Mouse (Mus musculus) adrenal gland, adult 18-20 months (tissue): ENCODE data around the gene Baz1a. TPM values are rescaled to one million over a fixed set of nuclear protein-coding genes. Genes with fewer than 3 reads are reported as not detected.
"Not testable (repeated sequence)": the region's sequence is repeated elsewhere in the genome, so short reads cannot be mapped to it uniquely, and the experiment has no call there.

Source experiments
- DNase-seq, 2 experiments: peaks; one replicate each; pipeline ENCODE4 v3.0.0; 2021 to 2022; ENCODE audit warnings: low spot score in 2 of 2
- total RNA-seq, 2 experiments: library from RNA; stranded (reverse); gene quantifications; 1 replicate in 1 of 2; 2 replicates in 1 of 2; pipeline ENCODE4 v1.2.3; 2021

The Baz1a gene
- total RNA-seq, 2 experiments from 2014 or later = 22.8 to 23.0 TPM

DNA sequence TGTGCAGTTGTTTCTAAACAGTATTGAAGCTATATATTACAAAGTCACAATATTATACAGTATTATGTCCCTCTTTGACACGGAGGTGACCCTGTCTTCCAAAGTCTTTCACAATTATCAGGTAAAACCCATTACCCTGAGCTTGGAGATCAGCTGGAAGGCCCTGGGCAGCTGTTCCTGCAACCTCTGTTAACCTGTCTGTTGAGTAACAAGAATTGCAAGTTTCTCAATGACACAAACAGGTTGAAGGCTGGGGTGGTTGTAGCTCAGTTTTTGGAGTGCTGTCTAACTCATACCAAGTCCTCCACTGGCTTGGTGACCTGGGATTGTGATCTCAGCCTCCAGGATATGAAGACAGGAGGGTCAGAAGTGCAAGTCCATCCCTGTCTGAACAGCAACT lies 1.1 kb downstream of the Baz1a start:
- no peak for DNase-seq

DNA sequence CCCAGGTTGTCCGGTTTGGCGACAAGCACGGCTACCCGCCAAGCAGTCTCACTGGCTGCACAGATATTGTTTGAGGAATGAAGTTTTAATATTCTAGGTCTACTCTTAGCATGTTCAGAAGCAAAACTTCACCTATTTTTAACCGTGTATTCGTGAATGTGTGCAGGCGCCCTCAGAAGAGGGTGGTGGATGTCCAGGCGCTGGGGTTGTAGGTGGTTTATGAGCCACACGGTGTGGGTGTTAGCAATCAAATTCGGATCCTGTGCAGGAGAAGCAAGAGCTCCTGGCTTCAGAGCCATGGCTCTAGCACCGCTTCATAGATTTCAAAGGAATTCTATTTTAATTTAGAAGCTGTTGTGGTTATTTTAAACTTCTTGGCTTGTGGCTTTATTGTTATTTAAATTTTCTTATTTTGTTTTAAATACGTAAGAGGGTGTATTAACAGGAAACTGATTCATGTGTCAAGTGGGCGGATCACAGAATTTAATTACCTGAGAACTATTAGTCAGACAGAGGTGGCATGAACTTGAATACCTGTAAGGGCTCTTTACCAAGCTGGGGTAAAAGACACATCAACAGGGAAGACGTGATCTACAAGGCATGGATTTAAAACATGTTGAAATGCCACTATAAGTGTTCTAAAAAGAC lies 6.7 kb downstream of the Baz1a start:
- DNase-seq = no peak

DNA sequence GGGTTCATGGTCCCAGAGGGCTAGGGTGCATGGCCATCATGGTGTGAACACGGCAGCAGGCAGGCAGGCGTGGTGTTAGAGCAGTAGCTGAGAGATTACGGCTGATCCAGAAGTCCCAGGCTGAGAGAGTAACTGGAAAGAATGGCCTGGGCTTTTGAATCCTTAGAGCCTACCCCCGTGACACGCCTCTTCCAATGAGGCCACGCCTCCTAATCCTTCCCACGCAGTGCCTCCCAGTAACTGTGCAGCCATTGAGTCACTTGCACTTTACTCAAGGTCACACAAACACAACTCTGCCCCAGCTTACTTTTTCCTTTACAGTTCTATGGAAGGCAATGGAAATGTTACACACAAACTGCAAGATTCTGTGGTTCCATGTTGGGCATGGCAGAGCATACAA lies 8.1 kb downstream of the Baz1a start:
- DNase-seq = no peak

DNA sequence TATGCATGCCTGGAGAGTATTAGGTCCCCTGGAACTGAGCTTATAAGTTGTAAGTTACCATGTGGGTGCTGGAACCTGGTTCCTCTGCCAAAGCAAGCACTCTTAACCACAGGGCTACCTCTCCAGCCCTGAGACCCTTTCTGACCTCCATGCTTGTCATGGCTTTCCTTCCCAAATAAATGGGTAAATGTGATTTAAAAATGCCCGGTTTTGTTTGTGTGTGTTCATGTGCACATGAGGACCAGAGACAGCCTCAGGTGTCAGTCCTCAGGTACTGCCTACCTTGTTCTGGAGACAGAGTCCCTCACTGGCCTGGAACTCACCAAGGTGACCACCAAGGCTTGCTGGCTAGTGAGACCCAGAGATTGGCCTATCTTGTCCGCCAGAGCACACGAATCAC lies 9.8 kb downstream of the Baz1a start:
- DNase-seq = no peak

DNA sequence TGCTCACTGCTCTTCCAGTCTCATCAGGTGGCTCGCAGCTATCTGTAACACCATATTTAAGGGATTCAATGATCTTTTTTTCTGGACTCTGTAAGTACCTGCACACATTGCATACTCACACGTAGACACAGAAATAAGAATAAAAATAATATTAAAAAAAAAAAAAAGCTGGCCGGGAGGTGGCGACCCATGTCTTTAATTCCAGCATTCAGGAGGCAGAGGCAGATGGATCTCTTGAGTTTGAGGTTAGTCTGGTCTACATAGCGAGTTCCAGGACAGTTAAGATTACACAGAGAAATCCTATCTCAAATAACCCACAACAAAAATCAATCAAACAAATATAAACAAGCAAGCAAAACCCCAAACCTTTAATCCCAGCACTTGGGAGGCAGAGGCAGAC lies 10.3 kb downstream of the Baz1a start:
- DNase-seq = no peak

DNA sequence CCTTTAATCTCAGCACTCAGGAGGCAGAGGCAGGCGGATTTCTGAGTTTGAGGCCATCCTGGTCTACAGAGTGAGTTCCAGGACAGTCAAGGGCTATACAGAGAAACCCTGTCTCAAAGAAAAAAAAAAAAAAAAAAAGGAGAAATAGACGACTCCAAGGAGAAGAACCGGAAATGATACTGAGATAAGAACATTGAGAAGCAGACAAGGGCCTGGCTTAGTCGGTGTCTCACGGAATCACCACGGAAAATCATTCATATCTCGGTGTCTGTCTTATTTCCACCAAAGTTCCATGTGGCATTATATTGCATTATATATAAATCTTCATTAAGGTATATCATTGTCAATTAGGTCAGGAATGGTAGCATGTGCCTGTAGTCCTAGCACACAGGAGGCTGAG lies 11.6 kb downstream of the Baz1a start:
- DNase-seq = not testable (repeated sequence)

DNA sequence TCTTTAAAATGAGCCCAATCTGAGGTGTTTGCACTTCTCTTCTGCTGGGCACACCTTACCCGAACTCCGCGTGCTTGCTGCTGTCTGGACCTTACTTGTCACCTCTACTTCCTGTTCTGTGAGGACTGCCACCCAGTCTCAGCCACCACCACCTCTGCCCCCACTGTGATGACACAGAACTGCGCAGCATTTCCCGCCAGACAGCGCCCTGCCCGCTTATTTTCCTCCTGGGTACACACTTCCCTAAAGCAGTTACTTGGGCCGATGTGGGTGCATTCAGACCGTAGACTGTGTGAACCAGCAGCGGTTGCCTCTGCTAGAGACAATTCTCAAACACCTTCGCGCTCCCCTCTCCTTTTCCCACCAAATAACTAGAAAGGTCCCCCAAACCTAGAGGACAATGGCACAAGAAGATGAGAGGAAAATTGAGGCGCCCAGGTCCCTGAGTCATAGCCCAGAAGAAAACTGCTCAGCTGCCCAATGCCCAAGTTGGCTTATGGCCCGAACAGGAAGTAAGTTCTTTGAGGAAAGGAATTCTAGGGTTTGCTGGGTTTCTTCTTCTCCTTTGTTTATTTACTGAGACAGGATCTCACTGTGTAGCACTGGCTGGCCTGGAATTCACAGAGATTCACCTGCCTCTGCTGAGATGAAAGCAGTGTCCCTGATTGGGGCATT lies 15.0 kb downstream of the Baz1a start:
- DNase-seq = peak in 1 of 2 experiments; percentile 35

DNA sequence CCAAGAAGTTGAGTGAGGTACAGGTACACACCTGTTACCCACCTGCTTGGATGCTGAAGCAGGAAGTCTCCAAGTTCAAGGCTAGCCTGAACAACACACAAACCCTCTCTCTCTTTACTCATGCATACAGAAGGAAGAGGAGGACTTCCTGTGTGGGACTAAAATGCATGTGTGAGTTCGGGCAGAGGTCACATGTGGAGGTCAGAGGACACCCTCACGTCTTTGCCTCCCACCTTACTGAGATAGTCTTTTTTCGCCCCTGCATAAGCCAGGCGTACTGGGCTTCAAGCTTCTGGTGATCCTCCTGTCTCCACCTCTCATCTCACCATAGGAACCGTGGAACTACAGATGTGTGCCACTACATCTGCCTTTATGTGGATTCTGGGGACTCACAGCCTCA lies 15.7 kb downstream of the Baz1a start:
- no peak for DNase-seq

DNA sequence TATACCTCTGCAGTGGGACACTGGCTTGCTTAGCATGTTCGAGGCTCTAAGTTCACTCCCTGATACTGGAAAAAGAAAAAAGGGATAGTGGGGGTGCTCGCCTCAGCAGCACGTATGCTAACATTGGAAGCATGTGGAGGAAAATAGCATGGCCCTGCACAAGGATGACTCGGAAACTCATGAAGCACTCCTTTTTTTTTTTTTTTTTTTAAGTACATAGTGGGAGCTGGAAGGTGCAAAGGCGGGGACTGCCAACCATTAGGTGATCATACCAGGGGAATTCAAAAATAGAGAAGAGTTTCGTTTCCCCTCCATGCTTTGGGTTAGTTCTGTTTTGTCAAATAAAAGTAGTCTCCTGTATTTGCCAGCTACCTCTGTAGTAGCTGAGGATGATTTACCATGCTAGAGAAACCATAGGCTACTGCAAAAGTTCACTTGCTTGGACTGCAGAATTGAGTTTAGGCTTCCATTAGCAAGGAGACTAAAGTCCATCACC lies 17.1 kb downstream of the Baz1a start:
- no peak for DNase-seq

DNA sequence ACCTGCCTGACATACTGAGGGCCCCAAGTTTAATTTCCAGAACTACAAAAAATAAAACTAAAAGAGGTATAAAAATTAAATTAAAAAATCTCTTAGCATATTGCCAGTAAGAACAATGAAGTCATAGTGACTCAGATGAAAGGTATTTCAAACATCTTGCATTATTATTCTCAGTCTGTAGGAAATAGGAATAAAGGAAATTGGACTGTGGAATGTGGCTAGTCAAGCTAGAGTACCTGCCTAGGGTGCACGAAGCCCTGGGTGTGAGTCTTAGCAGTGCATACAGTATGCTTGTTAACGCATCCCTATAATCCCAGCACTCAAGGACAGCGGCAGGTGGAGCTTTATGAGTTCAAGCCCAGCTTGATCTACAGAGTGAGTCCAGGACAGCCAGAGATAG lies 18.2 kb downstream of the Baz1a start:
- DNase-seq = no peak

DNA sequence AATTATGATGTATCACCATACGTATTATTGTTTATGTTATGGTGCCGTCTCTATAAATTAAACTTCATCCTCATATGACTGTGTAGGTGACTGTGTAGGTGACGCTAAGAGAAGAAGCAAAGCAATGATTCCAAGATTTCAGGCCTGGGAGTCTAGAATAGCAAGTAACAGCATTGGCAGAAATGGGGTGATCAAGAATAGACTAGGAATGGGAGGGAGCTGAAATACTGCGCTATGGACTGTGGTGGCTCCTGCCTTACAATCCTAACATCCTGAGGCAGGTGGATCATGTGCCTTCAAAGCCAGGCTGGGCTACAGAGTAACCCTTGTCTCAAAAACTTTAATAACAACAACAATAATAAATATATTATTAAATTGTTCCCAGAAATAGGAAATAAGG lies 19.7 kb downstream of the Baz1a start:
- no peak for DNase-seq

DNA sequence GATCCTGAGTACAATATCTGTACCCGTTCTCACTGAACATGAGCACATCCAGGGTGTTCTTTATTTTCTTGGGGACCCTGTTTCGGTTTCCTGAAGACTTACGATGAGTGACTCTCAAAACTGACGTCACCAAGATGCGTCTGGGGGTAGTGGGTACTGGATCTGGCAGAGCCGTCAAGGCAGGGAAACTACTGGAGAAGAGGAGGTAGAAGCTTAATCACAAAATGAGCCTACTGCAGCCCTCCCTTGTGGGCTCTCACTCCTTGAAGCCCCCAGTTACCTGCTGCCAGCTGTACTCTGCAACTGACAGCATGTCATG lies 20.1 kb downstream of the Baz1a start:
- no peak for DNase-seq

DNA sequence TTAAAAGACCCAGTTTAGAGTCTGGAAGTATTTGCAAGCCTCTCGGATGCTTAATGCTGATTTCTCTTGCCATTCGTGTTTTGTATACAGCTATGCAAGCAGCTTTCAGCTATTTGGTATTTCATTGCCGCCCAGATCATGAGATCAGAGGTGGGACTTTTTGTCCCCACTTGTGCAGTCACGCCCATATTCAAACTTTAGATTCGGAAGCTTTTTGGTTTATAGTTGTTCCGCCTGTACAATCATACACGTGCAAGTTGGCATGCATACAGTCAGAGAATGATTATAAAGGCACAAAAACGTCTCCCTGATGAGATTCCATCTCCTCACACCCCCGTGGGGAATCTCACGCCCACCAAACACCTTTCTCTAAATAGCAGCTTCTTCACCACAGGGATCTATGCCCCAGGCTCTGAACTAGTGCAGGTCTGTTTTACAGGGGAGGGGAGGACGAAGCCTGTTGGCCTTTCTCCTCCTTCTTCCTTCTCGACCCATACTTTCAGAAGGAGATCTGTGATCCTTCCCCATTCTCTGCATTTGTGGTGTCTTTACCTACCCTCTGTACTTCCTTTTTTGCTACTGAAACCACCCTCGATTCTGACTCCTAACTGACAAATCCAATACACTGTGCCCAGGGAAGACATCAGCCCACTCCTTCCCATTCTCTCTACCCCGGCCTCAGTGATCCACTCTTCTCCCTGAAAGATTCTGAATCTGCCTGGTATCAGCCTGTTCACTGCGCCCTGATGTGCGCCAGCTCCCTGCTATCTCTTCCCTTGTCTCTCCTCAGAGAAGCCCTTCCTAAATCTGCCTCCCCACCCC lies 20.7 kb downstream of the Baz1a start:
- DNase-seq = no peak

DNA sequence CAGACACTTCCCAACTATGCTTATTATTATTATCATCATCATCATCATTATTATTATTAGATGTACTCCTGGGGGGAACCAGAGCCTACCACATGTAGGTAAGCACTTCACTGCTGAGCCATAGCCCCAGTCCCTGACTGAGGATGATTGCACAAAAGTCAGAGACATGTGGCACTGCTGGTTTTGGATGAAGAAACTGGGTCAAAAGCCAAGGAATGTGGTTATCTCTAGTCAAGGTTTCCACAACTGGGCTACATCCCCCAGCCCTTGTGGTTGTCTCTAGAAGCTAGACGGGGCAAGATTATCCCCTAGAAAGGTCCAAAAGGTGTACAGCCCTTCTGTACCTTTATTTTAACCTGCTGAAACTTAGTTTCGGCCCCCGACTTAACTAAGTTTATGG lies 21.3 kb downstream of the Baz1a start:
- no peak for DNase-seq

DNA sequence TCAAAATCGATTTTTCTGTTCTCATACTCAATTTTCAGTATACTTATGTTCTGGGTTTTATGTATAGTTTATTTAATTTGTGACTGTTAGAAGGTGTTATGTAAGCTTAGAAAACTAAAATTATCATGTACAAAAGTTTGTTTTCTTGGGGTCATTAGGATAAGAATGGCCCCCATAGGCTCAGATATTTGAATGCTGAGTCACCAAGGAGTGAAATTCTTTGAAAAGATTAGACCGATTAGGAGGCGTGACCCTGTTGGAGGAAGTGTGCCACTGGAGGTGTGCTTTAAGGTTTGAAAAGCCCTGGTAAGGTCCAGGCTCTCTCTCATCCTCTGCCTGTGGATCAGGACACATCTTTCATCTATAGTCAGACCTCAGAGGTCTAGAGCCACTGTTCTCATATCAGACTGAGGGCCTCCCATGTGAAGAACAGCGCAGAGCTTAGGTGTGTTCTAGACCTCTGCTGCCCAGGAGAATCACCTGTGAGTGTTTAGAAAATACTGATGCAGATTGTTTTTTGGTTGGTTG lies 25.8 kb downstream of the Baz1a start:
- DNase-seq = no peak

DNA sequence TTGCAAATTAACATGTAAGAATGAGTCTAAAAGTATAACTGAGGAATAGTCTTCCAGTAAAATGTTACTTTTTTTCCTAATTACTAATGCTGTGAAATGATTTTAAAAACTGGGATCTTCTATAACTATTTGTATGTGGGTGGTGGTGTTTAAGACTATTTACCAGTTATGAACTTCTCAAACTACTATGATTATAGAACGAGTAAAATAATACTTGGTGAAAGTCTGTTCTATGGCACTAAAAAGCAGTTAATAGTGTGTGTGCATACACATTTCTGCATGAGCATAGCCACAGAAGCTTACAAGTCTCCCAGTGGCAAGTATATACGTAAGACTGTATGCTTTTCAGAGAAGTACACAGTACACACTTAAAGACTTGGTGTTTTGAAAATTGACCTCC lies 27.0 kb downstream of the Baz1a start:
- no peak for DNase-seq

DNA sequence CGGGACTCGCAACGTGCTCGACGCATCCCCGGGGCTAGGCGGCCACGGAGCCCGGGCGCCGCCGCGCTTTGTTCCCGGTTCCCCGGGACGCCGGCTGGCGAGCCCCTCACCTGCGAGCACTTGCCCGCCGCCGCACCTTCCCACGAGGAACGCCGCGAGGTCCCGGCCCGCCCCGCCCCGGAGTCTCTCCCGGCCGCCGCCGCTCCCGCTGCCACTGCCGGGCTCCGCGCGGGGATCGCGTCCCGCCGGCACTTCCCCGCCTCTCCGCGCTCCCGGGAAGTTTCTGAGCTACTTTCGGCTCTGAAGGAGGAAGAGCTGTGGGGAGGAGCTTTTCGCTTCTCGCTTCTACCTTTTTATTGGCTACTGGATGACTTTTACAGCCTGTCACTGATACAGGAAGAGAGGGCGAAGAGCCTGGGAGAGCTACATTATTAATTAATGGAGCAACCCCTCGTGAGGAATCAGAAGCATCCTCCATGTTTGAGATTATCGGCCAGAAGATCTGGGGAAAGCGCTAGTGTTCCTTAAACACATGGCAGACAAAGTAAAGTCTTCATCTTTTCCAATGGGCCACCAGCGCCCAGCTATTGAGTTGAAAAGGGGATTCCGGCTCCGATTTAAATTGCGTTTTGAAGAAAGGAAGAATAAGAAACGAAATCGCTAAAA lies 28.0 kb downstream of the Baz1a start, which contains the start of gene Gm20403:
Gm20403 (minus strand) TSS at position 478 of the 666 bp plus-strand sequence.
- peak; percentile 82 to 84 for DNase-seq

DNA sequence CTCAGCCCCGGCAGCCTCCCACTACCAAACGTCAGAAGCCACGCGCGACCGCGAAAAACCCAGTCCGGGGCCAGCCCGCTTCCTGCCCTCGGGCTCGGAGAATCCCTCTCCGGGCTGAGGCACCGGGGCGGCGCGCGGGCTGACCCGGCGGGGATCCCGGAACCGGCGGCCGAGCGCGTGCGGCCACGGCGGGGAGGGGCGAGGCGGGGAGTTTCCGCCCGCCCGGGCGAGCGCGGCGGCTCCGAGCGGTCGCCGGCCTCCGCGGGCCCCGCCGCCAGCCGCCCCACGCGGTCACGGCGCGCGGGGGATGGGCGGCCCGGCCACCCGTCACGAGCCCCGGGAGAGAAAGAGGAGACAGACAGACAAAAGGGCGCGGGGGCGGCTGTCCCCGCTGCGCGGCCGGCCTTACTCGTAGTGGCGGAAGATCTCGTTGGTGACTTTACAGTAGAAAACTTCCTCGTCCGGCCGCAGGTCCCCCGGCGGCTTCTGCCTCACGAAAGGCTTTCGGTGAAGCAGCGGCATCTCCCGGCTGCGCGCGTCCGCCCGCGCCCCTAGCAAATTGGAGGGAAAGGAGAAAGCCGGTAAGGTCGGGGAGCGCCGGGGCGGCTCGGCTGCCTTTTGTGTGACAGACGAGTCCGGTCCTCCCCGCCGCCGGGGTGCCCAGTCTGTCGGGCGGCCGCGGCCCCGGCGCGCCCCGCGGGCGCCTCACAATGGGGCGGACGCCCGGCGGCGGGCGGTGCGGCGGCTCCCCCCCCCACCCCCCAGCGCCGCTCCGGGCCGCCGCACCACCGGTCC lies 28.7 kb downstream of the Baz1a start:
- DNase-seq = peak; percentile 55 to 73

DNA sequence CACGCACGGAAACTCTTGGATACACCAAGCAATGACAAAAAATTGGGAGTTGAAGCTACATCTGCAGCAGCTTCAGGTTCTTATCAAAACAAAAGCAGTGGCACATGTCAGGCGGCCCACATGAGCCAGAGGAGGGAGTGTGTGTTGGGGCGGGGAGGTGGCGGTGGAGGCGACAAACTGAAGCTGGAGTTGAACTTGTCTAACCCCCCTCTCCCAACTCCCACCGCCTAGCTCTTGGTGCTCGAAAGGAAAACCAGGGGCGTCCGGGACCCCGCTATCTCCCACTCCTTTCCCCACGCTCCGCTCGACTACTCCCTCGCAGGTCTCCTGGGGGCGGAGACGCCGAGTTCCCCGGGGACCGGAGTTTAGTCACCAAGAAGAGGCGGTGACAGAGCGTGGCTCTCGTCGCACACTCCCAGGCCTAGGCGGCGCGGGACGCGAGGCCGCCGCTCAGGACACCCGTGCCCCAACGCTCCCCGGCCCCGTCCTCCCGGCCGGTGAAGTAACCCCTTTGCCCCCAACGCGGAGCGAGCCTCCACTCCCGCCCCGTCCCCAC lies 29.4 kb downstream of the Baz1a start:
- peak in 1 of 2 experiments; percentile 74 for DNase-seq
